Mouse (Mus musculus) spleen, adult 2 months (tissue): ENCODE data around the gene Lrrc1. TPM values are rescaled to one million over a fixed set of nuclear protein-coding genes. Genes with fewer than 3 reads are reported as not detected.

Source experiments
- DNase-seq, 2 experiments: peaks; one replicate each; pipeline versions ENCODE4 v3.0.0 to v3.0.0-alpha.2; 2012 to 2021; ENCODE audit warnings: low spot score in 2 of 2, low read depth in 1 of 2
- H3K27ac ChIP-seq: fragments of 200-500 bp; 2 replicates; pipeline ENCODE4 v1.5.1; 2012; ENCODE audit warnings: low read length, inconsistent platforms; ENCODE audit not compliant: insufficient read depth
- H3K27me3 ChIP-seq: fragments of 200-500 bp; 2 replicates; pipeline ENCODE4 v1.6.1; 2012; ENCODE audit warnings: mild to moderate bottlenecking, moderate library complexity, low read length, inconsistent platforms; ENCODE audit not compliant: control insufficient read depth, insufficient read depth
- H3K36me3 ChIP-seq: fragments of 200-500 bp; 2 replicates; pipeline ENCODE4 v1.6.1; 2012; ENCODE audit warnings: mild to moderate bottlenecking, low read length, inconsistent platforms; ENCODE audit not compliant: control insufficient read depth, insufficient read depth
- H3K4me1 ChIP-seq: fragments of 200-500 bp; 2 replicates; pipeline ENCODE4 v1.6.1; 2011; ENCODE audit warnings: inconsistent platforms; ENCODE audit not compliant: control insufficient read depth, insufficient read depth, insufficient read length
- H3K4me3 ChIP-seq: fragments of 200-500 bp; 2 replicates; pipeline ENCODE4 v1.5.1; 2011; ENCODE audit warnings: mild to moderate bottlenecking, inconsistent platforms; ENCODE audit not compliant: insufficient read depth, insufficient read length; ENCODE audit errors: extremely low read depth
- CTCF ChIP-seq: fragments of 200-500 bp; IDR thresholded peaks from 2 replicates; pipeline ENCODE4 v1.5.1; 2011; ENCODE audit warnings: mild to moderate bottlenecking, inconsistent platforms; ENCODE audit not compliant: insufficient read depth, insufficient read length, insufficient replicate concordance; ENCODE audit errors: extremely low read depth
- POLR2A ChIP-seq: fragments of 200-500 bp; IDR thresholded peaks from 2 replicates; pipeline ENCODE4 v1.6.1; 2011; ENCODE audit warnings: low read depth, low read length, inconsistent platforms
- WGBS: fragments of 180-500 bp; shearing (Covaris S2); methylation state at CpG from one replicate; pipeline ENCODE4 v1.1.7; 2018; 5-methylcytosine and 5-hydroxymethylcytosine counted together
- polyA plus RNA-seq: library from polyadenylated mRNA; depleted of rRNA; stranded (reverse); fragments of >200 nt; gene quantifications from 2 replicates; pipeline ENCODE4 v1.2.3, GENCODE M21; 2012

Gene Lrrc1
- polyA plus RNA-seq, 1 experiment = 12.7 TPM

DNA sequence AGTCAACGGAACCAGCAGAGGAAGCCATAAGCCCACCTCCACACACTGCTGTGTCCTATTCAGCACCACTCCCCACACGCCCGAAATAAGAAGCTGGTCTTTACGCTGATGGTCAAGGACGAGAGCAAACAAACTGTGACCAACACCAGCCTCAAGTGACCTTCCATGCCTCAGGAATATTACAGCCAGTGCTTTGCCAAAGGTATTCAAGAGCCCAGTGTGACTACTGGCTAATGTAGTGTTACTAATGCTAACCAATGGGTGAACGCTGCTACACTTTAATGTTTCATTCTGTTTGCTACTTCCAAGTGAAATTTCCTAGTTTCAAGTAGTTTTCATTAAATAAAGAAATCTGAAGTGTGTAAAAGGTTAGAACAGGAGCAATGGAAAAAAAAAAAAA lies 105.3 kb downstream of the Lrrc1 start:
- H3K27ac ChIP-seq = no peak overlapping the region
- DNase-seq = no peak
- H3K36me3 ChIP-seq = no peaks in the 10 kb centered on the region; the same call in 1 of the 2 replicates
- H3K4me1 ChIP-seq = no peaks in the 10 kb centered on the region
- H3K4me3 ChIP-seq = no peak overlapping the region
- H3K27me3 ChIP-seq = no peaks in the 10 kb centered on the region
- TF ChIP-seq CTCF (no peak), POLR2A (no peak)
- WGBS = 94% methylated on average over 6 of the region's 6 CpGs

DNA sequence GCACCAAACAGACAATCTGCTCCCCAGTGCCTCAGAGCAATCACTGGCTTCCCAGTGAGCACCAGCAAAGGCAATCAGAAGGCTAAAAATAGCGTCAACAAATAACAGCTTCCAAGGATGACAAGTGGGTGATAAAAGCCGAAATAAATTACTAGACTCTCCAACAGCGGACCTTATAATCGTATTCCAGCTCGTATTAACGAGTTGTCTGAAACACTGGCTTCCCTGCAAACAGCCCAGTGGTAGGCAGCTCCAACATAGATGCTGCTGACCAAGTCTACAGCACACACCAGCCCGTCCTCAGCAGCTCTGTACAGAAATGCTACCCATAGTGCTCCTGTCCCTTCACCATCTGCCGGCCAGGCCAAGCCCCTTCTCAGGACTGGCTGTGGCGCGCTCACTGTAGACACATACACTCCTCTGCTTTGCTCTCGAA lies 105.8 kb downstream of the Lrrc1 start:
- TF ChIP-seq CTCF = no peak
- TF ChIP-seq POLR2A = no peak
- H3K4me1 ChIP-seq = no peaks in the 10 kb centered on the region
- no peaks in the 10 kb centered on the region; the same call in 1 of the 2 replicates for H3K36me3 ChIP-seq
- H3K27me3 ChIP-seq = no peaks in the 10 kb centered on the region
- H3K27ac ChIP-seq = no peak overlapping the region
- DNase-seq = no peak
- WGBS = 93% methylated on average over 11 of the region's 11 CpGs
- no peak overlapping the region for H3K4me3 ChIP-seq

DNA sequence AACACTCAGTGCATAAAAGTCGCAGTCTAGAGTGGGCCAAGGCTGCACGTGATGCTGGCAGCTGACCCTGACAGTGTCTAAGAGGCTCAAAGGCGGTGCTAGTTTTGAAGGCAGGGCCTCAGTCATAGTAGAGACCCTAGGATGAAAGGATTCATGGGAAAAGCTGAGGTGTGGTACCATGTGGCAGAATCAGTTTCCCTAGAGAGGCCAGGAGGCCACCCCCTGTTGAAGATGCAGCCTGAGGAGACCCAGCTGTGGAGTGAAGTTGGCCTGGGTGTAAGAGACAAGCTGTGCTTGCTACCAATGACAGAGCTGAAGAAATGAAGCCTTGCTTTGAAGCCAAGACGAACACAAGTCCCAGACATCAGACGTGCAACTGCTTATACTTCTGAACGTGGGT lies 107.5 kb downstream of the Lrrc1 start:
- no peak for DNase-seq
- Histone ChIP-seq H3K27ac (no peak overlapping the region), H3K27me3 (no peaks in the 10 kb centered on the region), H3K36me3 (peaks cover 2% of the 10 kb centered on the region), H3K4me3 (no peak overlapping the region), H3K4me1 (no peaks in the 10 kb centered on the region)
- 89% methylated on average over 6 of the region's 6 CpGs for WGBS
- no peak for TF ChIP-seq POLR2A
- no peak for TF ChIP-seq CTCF

DNA sequence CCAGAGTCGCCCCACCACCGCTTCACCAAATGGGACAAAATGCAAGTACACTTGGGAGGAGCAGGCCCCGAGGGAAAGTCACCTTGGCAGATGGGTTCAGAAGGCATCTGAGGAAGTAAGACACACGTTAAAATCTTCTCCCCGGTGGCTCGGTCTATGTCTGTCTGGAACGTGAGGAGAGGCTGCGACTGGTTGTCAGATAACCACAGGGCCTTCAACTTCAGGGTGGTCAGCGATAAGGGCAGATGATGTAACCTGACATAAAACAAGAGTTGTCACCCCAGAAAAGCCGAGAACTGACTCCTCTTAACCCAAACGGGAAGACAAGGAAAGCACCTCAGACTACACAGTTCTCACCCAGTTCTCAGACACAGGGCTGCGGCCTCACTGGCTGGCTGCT lies 109.7 kb downstream of the Lrrc1 start:
- no peak overlapping the region for H3K4me3 ChIP-seq

DNA sequence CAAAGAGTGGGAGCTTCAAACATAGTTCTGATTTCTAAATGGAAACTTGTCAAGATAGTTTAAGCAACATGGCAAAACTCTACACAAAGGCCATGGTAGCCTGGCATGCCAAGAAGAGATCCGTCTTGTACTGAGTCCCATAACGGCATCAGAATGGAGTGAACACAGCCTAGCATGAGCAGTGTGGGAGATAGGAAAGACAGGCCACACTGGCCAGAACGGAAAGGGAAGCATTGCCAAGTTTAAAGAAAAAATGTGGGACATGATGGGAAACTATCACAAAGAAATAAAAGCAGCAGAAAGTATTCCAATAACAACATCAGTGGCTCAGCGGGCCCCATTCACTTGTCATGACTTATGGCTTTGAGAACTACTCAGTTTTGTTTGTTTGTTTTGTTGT lies 111.2 kb downstream of the Lrrc1 start:
- TF ChIP-seq CTCF (no peak), POLR2A (no peak)
- peaks cover 5% of the 10 kb centered on the region for H3K36me3 ChIP-seq
- no peaks in the 10 kb centered on the region for H3K27me3 ChIP-seq
- no peak overlapping the region for H3K4me3 ChIP-seq
- WGBS = 90% methylated on average over 4 of the region's 4 CpGs
- DNase-seq = no peak
- no peak overlapping the region for H3K27ac ChIP-seq
- no peaks in the 10 kb centered on the region for H3K4me1 ChIP-seq

More for the DNA sequence above, 109.7 kb downstream of the Lrrc1 start:
- Histone ChIP-seq H3K27me3 (no peaks in the 10 kb centered on the region), H3K27ac (no peak overlapping the region), H3K36me3 (peaks cover 5% of the 10 kb centered on the region), H3K4me1 (no peaks in the 10 kb centered on the region)
- 88% methylated on average over 12 of the region's 12 CpGs for WGBS
- DNase-seq = no peak
- TF ChIP-seq CTCF = no peak
- TF ChIP-seq POLR2A = no peak

DNA sequence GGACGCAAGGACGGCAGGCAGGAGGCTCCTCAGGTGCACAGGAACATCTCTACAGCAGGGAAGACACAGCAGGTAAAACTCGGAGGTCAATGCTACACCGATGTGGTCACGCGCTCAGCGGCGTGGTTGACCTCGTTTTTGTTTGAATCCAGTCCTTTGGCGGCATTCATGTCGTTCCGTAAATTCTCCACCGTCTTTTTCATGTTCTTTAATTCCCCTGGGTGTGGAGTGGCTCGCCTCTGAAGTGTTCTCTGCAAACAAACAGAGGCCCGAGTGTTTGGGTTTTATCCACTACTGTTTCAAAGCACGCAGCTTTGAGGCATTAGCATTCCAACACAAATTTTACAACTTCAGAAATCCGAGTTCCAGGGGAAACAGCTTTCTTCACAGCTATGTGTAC lies 112.6 kb downstream of the Lrrc1 start:
- DNase-seq = no peak
- Histone ChIP-seq H3K4me3 (no peak overlapping the region), H3K36me3 (peaks cover 5% of the 10 kb centered on the region), H3K27me3 (no peaks in the 10 kb centered on the region), H3K27ac (no peak overlapping the region), H3K4me1 (no peaks in the 10 kb centered on the region)
- no peak for TF ChIP-seq POLR2A
- no peak for TF ChIP-seq CTCF
- WGBS = 92% methylated on average over 17 of the region's 17 CpGs

DNA sequence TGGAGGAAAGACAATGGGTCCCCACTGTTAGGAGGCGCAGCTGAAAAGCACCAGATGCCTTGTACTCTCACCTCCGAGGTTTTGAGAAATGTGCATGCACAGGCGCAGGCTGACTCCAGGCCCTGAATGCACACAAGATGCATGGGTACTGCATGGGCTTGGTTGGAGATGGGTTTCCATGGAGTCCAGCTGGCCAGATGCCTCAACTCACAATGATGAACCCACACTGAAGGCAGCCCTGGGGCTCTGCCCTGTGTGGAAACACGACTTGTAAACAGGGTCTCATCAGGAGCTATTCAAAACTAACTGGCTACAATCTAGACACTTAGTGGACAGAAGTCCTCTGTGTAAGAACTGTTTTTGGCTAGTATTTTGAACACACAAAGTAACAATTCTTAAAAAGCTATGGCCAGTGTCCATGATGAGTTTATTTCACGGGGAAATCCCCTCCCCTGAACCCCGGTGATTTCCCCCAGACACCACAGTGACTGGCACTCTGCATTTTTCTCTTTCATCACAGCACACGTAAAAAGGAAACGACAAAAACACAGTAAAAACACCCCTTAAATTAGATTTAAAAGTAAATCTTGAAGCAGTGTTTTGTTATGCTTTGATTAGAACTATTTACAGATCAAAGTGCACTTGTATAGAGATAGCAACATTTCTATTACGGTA lies 114.1 kb downstream of the Lrrc1 start:
- no peak overlapping the region for H3K4me3 ChIP-seq
- H3K4me1 ChIP-seq = no peaks in the 10 kb centered on the region
- no peaks in the 10 kb centered on the region for H3K27me3 ChIP-seq
- TF ChIP-seq CTCF (no peak), POLR2A (no peak)
- no peak for DNase-seq
- 60% methylated on average over 9 of the region's 9 CpGs for WGBS
- no peak overlapping the region for H3K27ac ChIP-seq
- H3K36me3 ChIP-seq = peaks cover 5% of the 10 kb centered on the region
